Mouse (Mus musculus) lung, adult 2 months (tissue): ENCODE results near the gene Tmcc3.

Experiments
- CTCF ChIP-seq: fragments of 200-500 bp; IDR thresholded peaks from 2 replicates; pipeline ENCODE4 v1.5.1; 2011; ENCODE audit warnings: mild to moderate bottlenecking, low read length, control low read depth; ENCODE audit not compliant: insufficient read depth
- POLR2A ChIP-seq: fragments of 200-500 bp; IDR thresholded peaks from 2 replicates; pipeline ENCODE4 v1.6.1; 2011; ENCODE audit warnings: low read depth, mild to moderate bottlenecking, control low read depth, low read length, borderline replicate concordance; ENCODE audit errors: extremely low read depth

DNA sequence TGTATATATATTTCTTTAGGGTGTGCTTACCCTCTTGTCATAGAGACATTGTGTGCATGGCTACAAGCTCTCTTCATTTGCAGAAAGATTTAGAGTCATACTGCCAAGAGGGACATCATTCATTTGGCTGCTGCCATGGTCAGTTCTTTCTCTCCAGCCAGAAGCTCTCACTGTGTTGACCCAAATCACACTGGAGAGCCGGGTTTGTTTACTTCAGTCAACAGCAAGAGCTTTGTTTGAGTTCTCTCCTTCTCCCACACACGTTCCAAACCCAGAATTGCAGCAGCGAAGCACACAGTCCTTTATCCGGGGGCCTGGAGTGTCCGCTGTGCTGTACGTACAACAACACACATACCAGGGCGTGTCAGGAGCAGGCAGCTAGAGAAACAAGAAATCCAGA lies 154.6 kb downstream of the Tmcc3 start:
- TF ChIP-seq CTCF (no peak), POLR2A (no peak)
